Mouse (Mus musculus) heart, embryonic 11.5 days (tissue): Measurements from ENCODE around the gene A030003K21Rik. TPM values are rescaled to one million over a fixed set of nuclear protein-coding genes. Genes with fewer than 3 reads are reported as not detected.
"Not testable (repeated sequence)": the region's sequence is repeated elsewhere in the genome, so short reads cannot be mapped to it uniquely, and the experiment has no call there.

Experiments used
- ATAC-seq: fragments of 200-750 bp; cut with Nextera tagmentation; replicated peaks from 2 replicates; pipeline ENCODE4 v1.8.0; 2017; ENCODE audit warnings: moderate library complexity; ENCODE audit not compliant: insufficient number of reproducible peaks, low FRiP score, low TSS enrichment
- H3K27ac ChIP-seq: fragments of 300-500 bp; sonication (generic); 2 replicates; pipeline ENCODE4 v1.5.1; 2014; ENCODE audit warnings: mild to moderate bottlenecking, low read depth, low read length
- H3K27me3 ChIP-seq: fragments of 300-500 bp; sonication (generic); 2 replicates; pipeline ENCODE4 v1.6.1; 2014; ENCODE audit warnings: mild to moderate bottlenecking, low read length, mixed read lengths; ENCODE audit not compliant: control insufficient read depth, insufficient read depth
- H3K36me3 ChIP-seq: fragments of 300-500 bp; sonication (generic); 2 replicates; pipeline ENCODE4 v1.6.1; 2014; ENCODE audit warnings: mild to moderate bottlenecking, low read length, moderate library complexity, mixed read lengths; ENCODE audit not compliant: control insufficient read depth, insufficient read depth
- H3K4me1 ChIP-seq: fragments of 300-500 bp; sonication (generic); 2 replicates; pipeline ENCODE4 v1.6.1; 2014; ENCODE audit warnings: low read length; ENCODE audit not compliant: control insufficient read depth, insufficient read depth
- H3K4me2 ChIP-seq: fragments of 300-500 bp; sonication (generic); 2 replicates; pipeline ENCODE4 v1.6.1; 2014; ENCODE audit warnings: mild to moderate bottlenecking, moderate library complexity
- H3K4me3 ChIP-seq: fragments of 300-500 bp; sonication (generic); 2 replicates; pipeline ENCODE4 v1.5.1; 2014; ENCODE audit warnings: low read depth, low read length
- H3K9ac ChIP-seq: fragments of 300-500 bp; sonication (generic); 2 replicates; pipeline ENCODE4 v1.6.1; 2014; ENCODE audit warnings: mild to moderate bottlenecking, low read depth, low read length, moderate library complexity
- H3K9me3 ChIP-seq: fragments of 300-500 bp; sonication (generic); replicated peaks from 2 replicates; pipeline ENCODE4 v1.6.1; 2016; ENCODE audit warnings: low read length; ENCODE audit not compliant: control insufficient read depth
- WGBS: fragments of 180-500 bp; shearing (Covaris S2); extraction: QIAGEN DNeasy Blood & Tissue Kit; methylation state at CpG from one replicate; pipeline ENCODE4 v1.1.7; 2014; ENCODE audit not compliant: insufficient replicate concordance; 5-methylcytosine and 5-hydroxymethylcytosine counted together
- polyA plus RNA-seq: library from polyadenylated mRNA; unstranded; fragments of >200 nt; fragmentation: Nextera tagmentation; extraction: Ambion mirVana; gene quantifications from 2 replicates; pipeline ENCODE4 v1.2.1, GENCODE M21; 2014

A030003K21Rik gene
- polyA plus RNA-seq = not detected in 2 replicates

DNA sequence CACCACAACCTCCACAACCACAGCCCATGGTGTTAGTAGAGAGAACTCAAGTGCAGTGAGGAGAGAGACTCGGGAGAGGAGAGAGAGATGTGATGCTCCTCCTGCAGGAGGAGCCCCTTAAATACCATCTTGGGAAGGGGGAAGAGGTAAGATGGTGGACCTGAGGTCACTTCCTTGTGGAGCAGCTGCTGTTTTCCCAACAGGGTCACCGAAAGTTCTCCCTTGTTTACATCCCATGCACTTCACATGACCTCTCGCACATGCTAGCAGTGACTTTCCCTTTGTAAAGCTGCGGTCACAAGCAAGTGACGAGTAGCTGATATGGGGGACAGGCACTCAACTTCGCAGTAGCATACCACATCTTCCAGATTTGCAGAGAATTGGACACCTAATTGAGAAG, at the start of gene A030003K21Rik:
A030003K21Rik (minus strand) TSS at position 94 of the 400 bp plus-strand sequence.
- not testable (repeated sequence) for H3K9ac ChIP-seq, H3K4me2 ChIP-seq, H3K4me1 ChIP-seq, ATAC-seq, H3K36me3 ChIP-seq, H3K27ac ChIP-seq, H3K9me3 ChIP-seq, H3K4me3 ChIP-seq, H3K27me3 ChIP-seq
- whole genome bisulfite sequencing = no CpG with 5 or more reads among the region's 6 CpGs

- H3K4me2 ChIP-seq = no peak overlapping the region
- H3K36me3 ChIP-seq = no peaks in the 10 kb centered on the region
- H3K4me1 ChIP-seq = no peaks in the 10 kb centered on the region
- 86% methylated on average over 6 of the region's 6 CpGs for WGBS
- no peak overlapping the region for H3K4me3 ChIP-seq
- H3K9ac ChIP-seq = no peak overlapping the region
- ATAC-seq = no peak
- H3K9me3 ChIP-seq = no peaks in the 10 kb centered on the region
- H3K27ac ChIP-seq = no peak overlapping the region
- no peaks in the 10 kb centered on the region; the same call in 1 of the 2 replicates for H3K27me3 ChIP-seq
Observed at GRCm38 (mm10) chr1:82992093-82992492, 48.9 kb upstream of the A030003K21Rik start.

- H3K9me3 ChIP-seq = no peaks in the 10 kb centered on the region
- no peaks in the 10 kb centered on the region for H3K4me1 ChIP-seq
- no peak overlapping the region for H3K4me3 ChIP-seq
- H3K36me3 ChIP-seq = no peaks in the 10 kb centered on the region
- H3K27me3 ChIP-seq = no peaks in the 10 kb centered on the region; the same call in 1 of the 2 replicates
- H3K9ac ChIP-seq = no peak overlapping the region
- ATAC-seq = no peak
- WGBS = 82% methylated on average over 3 of the region's 3 CpGs
- H3K4me2 ChIP-seq = no peak overlapping the region
- H3K27ac ChIP-seq = no peak overlapping the region
Observed at GRCm38 (mm10) chr1:82991596-82991995, 48.4 kb upstream of the A030003K21Rik start.

GRCm38 (mm10) chr1:82991062-82991461, 47.9 kb upstream of the A030003K21Rik start:
- Histone ChIP-seq H3K4me3 (no peak overlapping the region), H3K36me3 (no peaks in the 10 kb centered on the region), H3K4me1 (no peaks in the 10 kb centered on the region), H3K9me3 (no peaks in the 10 kb centered on the region), H3K27ac (no peak overlapping the region), H3K9ac (no peak overlapping the region), H3K27me3 (no peaks in the 10 kb centered on the region; the same call in 1 of the 2 replicates), H3K4me2 (no peak overlapping the region)
- WGBS = 63% methylated on average over 4 of the region's 4 CpGs
- ATAC-seq = no peak

DNA sequence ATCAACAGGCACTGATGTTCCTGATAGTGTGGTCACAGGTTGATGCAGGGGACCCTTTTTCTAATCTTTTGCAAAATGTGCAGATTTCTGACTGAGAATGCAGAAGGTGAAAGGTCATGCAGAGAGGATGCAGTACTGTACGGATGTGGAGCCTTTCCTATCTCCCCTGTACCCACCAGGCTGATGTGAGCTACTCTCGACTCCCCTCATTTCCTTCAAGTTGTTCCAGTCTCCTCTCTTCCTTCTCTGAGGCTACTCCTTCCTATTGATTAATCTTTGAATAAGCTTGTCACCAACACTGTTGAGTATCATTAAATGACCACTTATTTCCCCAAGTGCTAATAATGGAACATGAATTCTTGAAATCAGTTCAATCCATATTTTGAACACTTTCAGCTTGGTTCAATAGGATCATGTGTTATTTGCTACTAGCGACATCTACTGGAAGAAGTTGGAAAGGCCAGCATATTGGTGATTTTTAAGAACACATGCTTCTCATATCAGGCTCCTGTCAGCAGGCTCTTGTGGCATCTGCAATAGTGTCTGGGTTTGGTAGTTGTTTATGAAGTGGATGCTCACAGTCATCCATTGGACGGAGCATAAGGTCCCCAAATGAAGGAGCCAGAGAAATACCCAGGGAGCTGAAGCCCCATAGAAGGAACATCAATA, 44.5 kb upstream of the A030003K21Rik start:
- H3K27me3 ChIP-seq = no peaks in the 10 kb centered on the region; the same call in 1 of the 2 replicates
- WGBS = 19% methylated on average over 4 of the region's 4 CpGs
- no peak for ATAC-seq

GRCm38 (mm10) chr1:82986738-82987137, 43.5 kb upstream of the A030003K21Rik start:
- Histone ChIP-seq H3K27me3 (no peaks in the 10 kb centered on the region; the same call in 1 of the 2 replicates), H3K4me2 (no peak overlapping the region), H3K4me3 (no peak overlapping the region), H3K9me3 (peaks cover 3% of the 10 kb centered on the region; the same call in 1 of the 2 replicates), H3K9ac (no peak overlapping the region), H3K27ac (no peak overlapping the region), H3K36me3 (no peaks in the 10 kb centered on the region), H3K4me1 (no peaks in the 10 kb centered on the region)
- ATAC-seq = no peak
- WGBS = 80% methylated on average over 6 of the region's 6 CpGs

More for the DNA sequence above, 44.5 kb upstream of the A030003K21Rik start:
- Histone ChIP-seq H3K4me2 (no peak overlapping the region), H3K4me1 (no peaks in the 10 kb centered on the region), H3K9ac (no peak overlapping the region), H3K27ac (no peak overlapping the region), H3K36me3 (no peaks in the 10 kb centered on the region), H3K4me3 (no peak overlapping the region), H3K9me3 (peaks cover 3% of the 10 kb centered on the region; the same call in 1 of the 2 replicates)

GRCm38 (mm10) chr1:82977840-82978239, 34.7 kb upstream of the A030003K21Rik start:
- Histone ChIP-seq H3K36me3 (no peaks in the 10 kb centered on the region), H3K4me1 (peaks cover 12% of the 10 kb centered on the region), H3K4me3 (no peak overlapping the region), H3K27ac (no peak overlapping the region), H3K9ac (no peak overlapping the region), H3K9me3 (no peaks in the 10 kb centered on the region), H3K27me3 (no peaks in the 10 kb centered on the region), H3K4me2 (no peak overlapping the region)
- no peak for ATAC-seq

GRCm38 (mm10) chr1:82975750-82976149, 32.6 kb upstream of the A030003K21Rik start:
- Histone ChIP-seq H3K9ac (no peak overlapping the region), H3K4me3 (no peak overlapping the region), H3K9me3 (no peaks in the 10 kb centered on the region), H3K36me3 (no peaks in the 10 kb centered on the region), H3K27me3 (no peaks in the 10 kb centered on the region), H3K4me2 (no peak overlapping the region), H3K27ac (no peak overlapping the region), H3K4me1 (peaks cover 27% of the 10 kb centered on the region)
- no peak for ATAC-seq
- 71% methylated on average over 5 of the region's 5 CpGs for WGBS

DNA sequence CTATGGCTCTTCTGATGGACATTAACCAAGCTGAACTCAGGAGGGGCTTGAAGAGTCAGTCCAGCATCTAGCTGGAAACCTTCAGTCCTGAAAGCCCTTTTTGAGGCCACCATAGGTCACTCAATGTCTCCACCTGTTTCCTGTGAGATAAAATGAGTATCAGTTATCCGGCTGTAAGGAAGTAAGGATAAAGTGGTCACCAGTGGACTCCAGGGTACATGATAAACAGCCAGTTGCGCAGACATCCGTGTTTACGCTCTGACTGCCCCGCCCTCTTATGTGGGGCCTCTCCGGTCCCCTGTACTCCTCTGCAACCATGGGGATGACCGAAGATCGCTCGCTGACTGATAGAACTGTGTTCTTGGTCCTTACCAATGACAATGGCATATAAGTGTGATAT, 31.2 kb upstream of the A030003K21Rik start:
- Histone ChIP-seq H3K4me2 (peak overlapping the region; percentile 34), H3K9me3 (no peaks in the 10 kb centered on the region), H3K27ac (peak overlapping the region; percentile 70), H3K4me1 (peaks cover 27% of the 10 kb centered on the region), H3K36me3 (no peaks in the 10 kb centered on the region), H3K9ac (no peak overlapping the region), H3K27me3 (no peaks in the 10 kb centered on the region), H3K4me3 (no peak overlapping the region)
- 57% methylated on average over 9 of the region's 9 CpGs for WGBS
- ATAC-seq = peak; percentile 86
